Mouse (Mus musculus) neural tube, embryonic 11.5 days (tissue): ENCODE measurements at regions not wholly inside any gene's neighbourhood (a gene's known extent, or its start where the extent isn't known, plus 50 kb on each side); places are given as distances from the start of the nearest gene placed in this dataset.

ENCODE experiments used
- ATAC-seq: fragments of 200-750 bp; cut with Nextera tagmentation; 2 replicates; pipeline ENCODE4 v1.8.0; 2017; ENCODE audit warnings: moderate number of reproducible peaks, mild to moderate bottlenecking, moderate TSS enrichment, moderate library complexity; ENCODE audit not compliant: insufficient read depth, low FRiP score, low TSS enrichment
- DNase-seq: peaks from one replicate; pipeline ENCODE4 v3.0.0-alpha.2; 2015; ENCODE audit warnings: low spot score
- H3K27ac ChIP-seq: fragments of 300-500 bp; sonication (generic); 2 replicates; pipeline ENCODE4 v1.5.1; 2014; ENCODE audit warnings: low read depth, mild to moderate bottlenecking, low read length
- H3K27me3 ChIP-seq: fragments of 300-500 bp; sonication (generic); 2 replicates; pipeline ENCODE4 v1.6.1; 2014; ENCODE audit warnings: mild to moderate bottlenecking, low read length, mixed read lengths; ENCODE audit not compliant: control insufficient read depth, insufficient read depth
- H3K36me3 ChIP-seq: fragments of 300-500 bp; sonication (generic); 2 replicates; pipeline ENCODE4 v1.6.1; 2014; ENCODE audit warnings: mild to moderate bottlenecking, low read length, moderate library complexity, mixed read lengths; ENCODE audit not compliant: control insufficient read depth, insufficient read depth
- H3K4me1 ChIP-seq: fragments of 300-500 bp; sonication (generic); 2 replicates; pipeline ENCODE4 v1.6.1; 2014; ENCODE audit warnings: low read length, mixed read lengths; ENCODE audit not compliant: control insufficient read depth, insufficient read depth
- H3K4me2 ChIP-seq: fragments of 300-500 bp; sonication (generic); 2 replicates; pipeline ENCODE4 v1.6.1; 2014; ENCODE audit warnings: low read depth, mild to moderate bottlenecking, moderate library complexity
- H3K4me3 ChIP-seq: fragments of 300-500 bp; sonication (generic); 2 replicates; pipeline ENCODE4 v1.5.1; 2014; ENCODE audit warnings: low read depth, low read length
- H3K9ac ChIP-seq: fragments of 300-500 bp; sonication (generic); 2 replicates; pipeline ENCODE4 v1.6.1; 2014; ENCODE audit warnings: mild to moderate bottlenecking, low read length
- H3K9me3 ChIP-seq: fragments of 300-500 bp; sonication (generic); 2 replicates; pipeline ENCODE4 v1.6.1; 2016; ENCODE audit warnings: low read length; ENCODE audit not compliant: control insufficient read depth
- WGBS: fragments of 180-500 bp; shearing (Covaris S2); extraction: QIAGEN DNeasy Blood & Tissue Kit; methylation state at CpG from one replicate; pipeline ENCODE4 v1.1.7; 2014; 5-methylcytosine and 5-hydroxymethylcytosine counted together

- 0 out of 2 replicates have a peak, but pooled peaks cover 2% of the 10 kb centered on the region for H3K4me1 ChIP-seq
- no peak overlapping the region for H3K27ac ChIP-seq
- no peaks in the 10 kb centered on the region for H3K27me3 ChIP-seq
- no peak overlapping the region for H3K9ac ChIP-seq
- ATAC-seq (no peak), DNase-seq (no peak)
- H3K4me3 ChIP-seq: no peak overlapping the region
- no peaks in the 10 kb centered on the region for H3K36me3 ChIP-seq
- WGBS: 90% methylated on average over 3 of the region's 3 CpGs
- H3K9me3 ChIP-seq: no peaks in the 10 kb centered on the region
- no peak overlapping the region for H3K4me2 ChIP-seq
Observed at GRCm38 (mm10) chr17:79504209-79504608, 107.5 kb upstream of the Rmdn2 start.

- Histone ChIP-seq H3K9ac (no peak overlapping the region), H3K27me3 (no peaks in the 10 kb centered on the region), H3K27ac (no peak overlapping the region), H3K9me3 (no peaks in the 10 kb centered on the region), H3K4me1 (0 out of 2 replicates have a peak, but pooled peaks cover 2% of the 10 kb centered on the region), H3K36me3 (no peaks in the 10 kb centered on the region), H3K4me3 (no peak overlapping the region), H3K4me2 (no peak overlapping the region)
- no peak for DNase-seq
- no peak for ATAC-seq
- 93% methylated on average over 1 of the region's 1 CpGs for WGBS
Observed at GRCm38 (mm10) chr17:79505565-79505964, 106.1 kb upstream of the Rmdn2 start.

GRCm38 (mm10) chr17:79509281-79509680 lies 102.4 kb upstream of the Rmdn2 start:
- H3K4me2 ChIP-seq: no peak overlapping the region
- WGBS: 91% methylated on average over 8 of the region's 8 CpGs
- H3K4me3 ChIP-seq: no peak overlapping the region
- no peaks in the 10 kb centered on the region for H3K9me3 ChIP-seq
- DNase-seq (no peak), ATAC-seq (no peak)
- no peaks in the 10 kb centered on the region for H3K4me1 ChIP-seq
- H3K27me3 ChIP-seq: no peaks in the 10 kb centered on the region
- no peak overlapping the region for H3K27ac ChIP-seq
- H3K36me3 ChIP-seq: no peaks in the 10 kb centered on the region
- no peak overlapping the region for H3K9ac ChIP-seq

GRCm38 (mm10) chr17:79509957-79510710 lies 101.5 kb upstream of the Rmdn2 start:
- whole genome bisulfite sequencing: 82% methylated on average over 11 of the region's 11 CpGs
- ATAC-seq: no peak

GRCm38 (mm10) chr17:79511218-79511617 lies 100.4 kb upstream of the Rmdn2 start:
- Histone ChIP-seq H3K9me3 (no peaks in the 10 kb centered on the region), H3K36me3 (no peaks in the 10 kb centered on the region), H3K4me2 (no peak overlapping the region), H3K27ac (no peak overlapping the region), H3K4me1 (no peaks in the 10 kb centered on the region), H3K9ac (no peak overlapping the region), H3K27me3 (no peaks in the 10 kb centered on the region), H3K4me3 (no peak overlapping the region)
- no peak for DNase-seq
- ATAC-seq: no peak
- 68% methylated on average over 9 of the region's 9 CpGs for WGBS

More at GRCm38 (mm10) chr17:79509957-79510710, 101.5 kb upstream of the Rmdn2 start:
- H3K27ac ChIP-seq: no peak overlapping the region
- H3K9me3 ChIP-seq: no peaks in the 10 kb centered on the region
- H3K9ac ChIP-seq: no peak overlapping the region
- no peak overlapping the region for H3K4me3 ChIP-seq
- H3K4me1 ChIP-seq: no peaks in the 10 kb centered on the region
- H3K36me3 ChIP-seq: no peaks in the 10 kb centered on the region
- no peaks in the 10 kb centered on the region for H3K27me3 ChIP-seq
- H3K4me2 ChIP-seq: no peak overlapping the region
- no peak for DNase-seq

GRCm38 (mm10) chr17:79514076-79514475 lies 97.6 kb upstream of the Rmdn2 start:
- no peak overlapping the region for H3K27ac ChIP-seq
- no peaks in the 10 kb centered on the region for H3K4me1 ChIP-seq
- H3K36me3 ChIP-seq: no peaks in the 10 kb centered on the region
- DNase-seq: peak; percentile 18
- no peak overlapping the region for H3K4me2 ChIP-seq
- no peaks in the 10 kb centered on the region for H3K27me3 ChIP-seq
- no peak for ATAC-seq
- H3K4me3 ChIP-seq: no peak overlapping the region
- WGBS: 74% methylated on average over 7 of the region's 7 CpGs
- no peak overlapping the region for H3K9ac ChIP-seq
- H3K9me3 ChIP-seq: no peaks in the 10 kb centered on the region

- peak; percentile 20 for DNase-seq
- ATAC-seq: no peak
- WGBS: 64% methylated on average over 3 of the region's 3 CpGs
Observed at GRCm38 (mm10) chr17:79518185-79518584, 93.5 kb upstream of the Rmdn2 start.

GRCm38 (mm10) chr17:79518696-79519095 lies 93.0 kb upstream of the Rmdn2 start:
- Histone ChIP-seq H3K4me1 (no peaks in the 10 kb centered on the region), H3K27me3 (no peaks in the 10 kb centered on the region), H3K9ac (no peak overlapping the region), H3K36me3 (no peaks in the 10 kb centered on the region), H3K27ac (no peak overlapping the region), H3K9me3 (no peaks in the 10 kb centered on the region), H3K4me3 (no peak overlapping the region), H3K4me2 (no peak overlapping the region)
- no peak for DNase-seq
- ATAC-seq: no peak
- 87% methylated on average over 5 of the region's 5 CpGs for WGBS

More at GRCm38 (mm10) chr17:79518185-79518584, 93.5 kb upstream of the Rmdn2 start:
- Histone ChIP-seq H3K4me3 (no peak overlapping the region), H3K9ac (no peak overlapping the region), H3K4me1 (no peaks in the 10 kb centered on the region), H3K9me3 (no peaks in the 10 kb centered on the region), H3K27me3 (no peaks in the 10 kb centered on the region), H3K36me3 (no peaks in the 10 kb centered on the region), H3K4me2 (no peak overlapping the region), H3K27ac (no peak overlapping the region)

- H3K9ac ChIP-seq: no peak overlapping the region
- H3K4me2 ChIP-seq: no peak overlapping the region
- H3K4me1 ChIP-seq: no peaks in the 10 kb centered on the region
- no peaks in the 10 kb centered on the region for H3K27me3 ChIP-seq
- ATAC-seq (no peak), DNase-seq (no peak)
- H3K36me3 ChIP-seq: no peaks in the 10 kb centered on the region
- WGBS: 76% methylated on average over 4 of the region's 4 CpGs
- no peak overlapping the region for H3K27ac ChIP-seq
- no peaks in the 10 kb centered on the region for H3K9me3 ChIP-seq
- H3K4me3 ChIP-seq: no peak overlapping the region
Observed at GRCm38 (mm10) chr17:79519356-79519755, 92.3 kb upstream of the Rmdn2 start.
